Mouse (Mus musculus): Measurements from ENCODE around the gene Kif26a. TPM values are rescaled to one million over a fixed set of nuclear protein-coding genes. Genes with fewer than 3 reads are reported as not detected.

Gene Kif26a
- total and polyA plus RNA-seq, 2 experiments from 2014 or later, result 5.0 to 55.1 TPM

GRCm38 (mm10) chr12:112130161-112130860 lies 15.7 kb upstream of the Kif26a start:
- Histone ChIP-seq H3K4me1 (ENCODE audit: insufficient read depth) (peaks cover 5% of the 10 kb centered on the region), H3K9ac (peak overlapping the region; percentile 64), H3K27me3 (ENCODE audit: insufficient read depth, low read length) (peaks cover 6% of the 10 kb centered on the region; the same call in 1 of the 2 replicates), H3K4me3 (ENCODE audit: low read depth, low read length) (peak overlapping the region; percentile 56), H3K27ac (ENCODE audit: low read depth, low read length) (no peak overlapping the region), H3K4me2 (ENCODE audit: low read depth) (peak overlapping the region; percentile 98), H3K36me3 (ENCODE audit: insufficient read depth) (no peaks in the 10 kb centered on the region), H3K9me3 (ENCODE audit: low read length) (no peaks in the 10 kb centered on the region)
- no peak for TF ChIP-seq CTCF (IDR thresholded peaks at IDR 0.05; ENCODE audit: low read depth)
- peak; percentile 85 for ATAC-seq
- peak; percentile 49 for DNase-seq
- under 1% methylated on average over 77 of the region's 79 CpGs for WGBS

- Histone ChIP-seq H3K4me2 (ENCODE audit: low read depth) (peak overlapping the region; percentile 98), H3K36me3 (ENCODE audit: insufficient read depth) (no peaks in the 10 kb centered on the region), H3K27ac (ENCODE audit: low read depth, low read length) (no peak overlapping the region), H3K27me3 (ENCODE audit: insufficient read depth, low read length) (peaks cover 6% of the 10 kb centered on the region; the same call in 1 of the 2 replicates), H3K4me3 (ENCODE audit: low read depth, low read length) (peak overlapping the region; percentile 56), H3K9ac (peak overlapping the region; percentile 64), H3K9me3 (ENCODE audit: low read length) (no peaks in the 10 kb centered on the region), H3K4me1 (ENCODE audit: insufficient read depth) (peaks cover 5% of the 10 kb centered on the region)
- DNase-seq (no peak), ATAC-seq (no peak)
- no peak for TF ChIP-seq CTCF (IDR thresholded peaks at IDR 0.05; ENCODE audit: low read depth)
- 13% methylated on average over 32 of the region's 32 CpGs for WGBS
These were observed 15.1 kb upstream of the Kif26a start for GRCm38 (mm10) chr12:112130957-112131356.

- peak; percentile 91 for TF ChIP-seq CTCF (IDR thresholded peaks at IDR 0.05; ENCODE audit: low read depth)
- Histone ChIP-seq H3K27ac (ENCODE audit: low read depth, low read length) (no peak overlapping the region), H3K36me3 (ENCODE audit: insufficient read depth) (no peaks in the 10 kb centered on the region), H3K4me3 (ENCODE audit: low read depth, low read length) (no peak overlapping the region), H3K9ac (no peak overlapping the region), H3K9me3 (ENCODE audit: low read length) (no peaks in the 10 kb centered on the region), H3K4me2 (ENCODE audit: low read depth) (no peak overlapping the region), H3K27me3 (ENCODE audit: insufficient read depth, low read length) (peaks cover 4% of the 10 kb centered on the region), H3K4me1 (ENCODE audit: insufficient read depth) (0 out of 2 replicates have a peak, but pooled peaks cover 4% of the 10 kb centered on the region)
- WGBS, result 11% methylated on average over 5 of the region's 5 CpGs
- ATAC-seq, result no peak
- DNase-seq, result peak; percentile 78
These were observed 5.8 kb upstream of the Kif26a start for GRCm38 (mm10) chr12:112140231-112140630.

GRCm38 (mm10) chr12:112140745-112141144 lies 5.3 kb upstream of the Kif26a start:
- Histone ChIP-seq H3K27me3 (ENCODE audit: insufficient read depth, low read length) (peaks cover 4% of the 10 kb centered on the region), H3K4me1 (ENCODE audit: insufficient read depth) (0 out of 2 replicates have a peak, but pooled peaks cover 4% of the 10 kb centered on the region), H3K27ac (ENCODE audit: low read depth, low read length) (no peak overlapping the region), H3K9me3 (ENCODE audit: low read length) (no peaks in the 10 kb centered on the region), H3K9ac (no peak overlapping the region), H3K4me3 (ENCODE audit: low read depth, low read length) (no peak overlapping the region), H3K4me2 (ENCODE audit: low read depth) (no peak overlapping the region), H3K36me3 (ENCODE audit: insufficient read depth) (no peaks in the 10 kb centered on the region)
- DNase-seq, result no peak
- no peak for ATAC-seq
- no peak for TF ChIP-seq CTCF (IDR thresholded peaks at IDR 0.05; ENCODE audit: low read depth)
- WGBS, result 63% methylated on average over 7 of the region's 7 CpGs

- Histone ChIP-seq H3K4me1 (ENCODE audit: insufficient read depth) (0 out of 2 replicates have a peak, but pooled peaks cover 4% of the 10 kb centered on the region), H3K27ac (ENCODE audit: low read depth, low read length) (no peak overlapping the region), H3K9ac (no peak overlapping the region), H3K27me3 (ENCODE audit: insufficient read depth, low read length) (peaks cover 4% of the 10 kb centered on the region), H3K4me3 (ENCODE audit: low read depth, low read length) (no peak overlapping the region), H3K36me3 (ENCODE audit: insufficient read depth) (no peaks in the 10 kb centered on the region), H3K9me3 (ENCODE audit: low read length) (no peaks in the 10 kb centered on the region), H3K4me2 (ENCODE audit: low read depth) (no peak overlapping the region)
- DNase-seq (no peak), ATAC-seq (no peak)
- TF ChIP-seq CTCF (IDR thresholded peaks at IDR 0.05; ENCODE audit: low read depth), result no peak
- whole genome bisulfite sequencing, result 30% methylated on average over 6 of the region's 6 CpGs
These were observed 4.7 kb upstream of the Kif26a start for GRCm38 (mm10) chr12:112141300-112141699.

GRCm38 (mm10) chr12:112143116-112143832 lies 2.7 kb upstream of the Kif26a start:
- peak; percentile 49 for ATAC-seq
- peak overlapping the region; percentile 64 for H3K9ac ChIP-seq

GRCm38 (mm10) chr12:112143833-112144201 lies 2.2 kb upstream of the Kif26a start:
- peak; percentile 39 for TF ChIP-seq CTCF (IDR thresholded peaks at IDR 0.05; ENCODE audit: low read depth)
- Histone ChIP-seq H3K4me3 (ENCODE audit: low read depth, low read length) (peak overlapping the region; percentile 59), H3K36me3 (ENCODE audit: insufficient read depth) (no peaks in the 10 kb centered on the region), H3K4me2 (ENCODE audit: low read depth) (peak overlapping the region; percentile 90), H3K9me3 (ENCODE audit: low read length) (no peaks in the 10 kb centered on the region), H3K9ac (peak overlapping the region; percentile 64), H3K27ac (ENCODE audit: low read depth, low read length) (peak overlapping the region; percentile 77), H3K4me1 (ENCODE audit: insufficient read depth) (0 out of 2 replicates have a peak, but pooled peaks cover 4% of the 10 kb centered on the region), H3K27me3 (ENCODE audit: insufficient read depth, low read length) (peaks cover 4% of the 10 kb centered on the region)
- 2% methylated on average over 32 of the region's 52 CpGs for WGBS
- peak; percentile 49 for DNase-seq
- ATAC-seq, result peak; percentile 17; the same call in 1 of the 2 replicates

More at GRCm38 (mm10) chr12:112143116-112143832, 2.7 kb upstream of the Kif26a start:
- peak overlapping the region; percentile 77 for H3K27ac ChIP-seq (ENCODE audit: low read depth, low read length)
- H3K27me3 ChIP-seq (ENCODE audit: insufficient read depth, low read length), result peaks cover 4% of the 10 kb centered on the region
- peak overlapping the region; percentile 90 for H3K4me2 ChIP-seq (ENCODE audit: low read depth)
- TF ChIP-seq CTCF (IDR thresholded peaks at IDR 0.05; ENCODE audit: low read depth), result peak; percentile 77
- peak; percentile 84 for DNase-seq
- 0 out of 2 replicates have a peak, but pooled peaks cover 4% of the 10 kb centered on the region for H3K4me1 ChIP-seq (ENCODE audit: insufficient read depth)
- H3K36me3 ChIP-seq (ENCODE audit: insufficient read depth), result no peaks in the 10 kb centered on the region
- peak overlapping the region; percentile 59 for H3K4me3 ChIP-seq (ENCODE audit: low read depth, low read length)
- 1% methylated on average over 14 of the region's 14 CpGs for WGBS
- no peaks in the 10 kb centered on the region for H3K9me3 ChIP-seq (ENCODE audit: low read length)

Measured in forebrain, postnatal 0 days (tissue).